Mouse (Mus musculus): Measurements from ENCODE around the gene Cfp. TPM values are rescaled to one million over a fixed set of nuclear protein-coding genes. Genes with fewer than 3 reads are reported as not detected.

The Cfp gene
- total RNA-seq (2017), result 2.9 and 5.2 TPM in 2 replicates

DNA sequence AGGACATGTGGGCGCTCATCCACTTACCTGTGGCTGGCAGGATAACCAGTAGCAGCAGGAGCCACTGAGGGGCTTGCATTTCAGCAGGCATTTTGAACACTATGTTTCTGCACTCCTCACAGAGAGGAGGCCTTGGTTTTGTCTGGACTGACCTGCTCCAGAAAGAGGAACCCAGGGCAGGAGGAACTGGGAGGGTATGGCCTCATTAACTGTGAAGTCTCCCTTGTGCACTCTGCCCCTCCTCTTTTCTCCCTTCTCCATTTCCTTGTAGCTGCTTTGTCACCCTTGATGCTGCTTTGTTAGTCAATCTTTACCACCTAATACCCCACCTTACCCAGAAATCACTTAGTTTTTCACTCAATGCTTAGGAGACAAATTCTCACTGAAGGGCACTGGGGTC lies at the start of gene Cfp:
Gene Cfp, minus strand, starts transcription at position 192 of the 400 bp plus-strand sequence.
- peak; percentile 85 for ATAC-seq (replicated peaks; ENCODE audit: low read depth, poor library complexity, severe bottlenecking)

- ATAC-seq (replicated peaks; ENCODE audit: low read depth, poor library complexity, severe bottlenecking), result no peak
These were observed 49.5 kb upstream of the Cfp start for GRCm38 (mm10) chrX:20980901-20981300.

GRCm38 (mm10) chrX:20961477-20962378 lies 30.4 kb upstream of the Cfp start, which contains the start of gene Uxt:
Gene Uxt (minus strand): TSS chrX:20962017.
- ATAC-seq (replicated peaks; ENCODE audit: low read depth, poor library complexity, severe bottlenecking), result peak; percentile 98

GRCm38 (mm10) chrX:20950191-20950880 lies 19.0 kb upstream of the Cfp start, which contains the start of gene Elk1:
Gene Elk1 (minus strand): TSS chrX:20950608.
- ATAC-seq (replicated peaks; ENCODE audit: low read depth, poor library complexity, severe bottlenecking), result peak; percentile 98

GRCm38 (mm10) chrX:20946055-20946454 lies 14.7 kb upstream of the Cfp start:
- no peak for ATAC-seq (replicated peaks; ENCODE audit: low read depth, poor library complexity, severe bottlenecking)

- ATAC-seq (replicated peaks; ENCODE audit: low read depth, poor library complexity, severe bottlenecking), result peak; percentile 82
These were observed 608 bp upstream of the Cfp start for GRCm38 (mm10) chrX:20931963-20932362.

- ATAC-seq (replicated peaks; ENCODE audit: low read depth, poor library complexity, severe bottlenecking), result peak; percentile 64
These were observed 1.5 kb downstream of the Cfp start for GRCm38 (mm10) chrX:20929859-20930258.

DNA sequence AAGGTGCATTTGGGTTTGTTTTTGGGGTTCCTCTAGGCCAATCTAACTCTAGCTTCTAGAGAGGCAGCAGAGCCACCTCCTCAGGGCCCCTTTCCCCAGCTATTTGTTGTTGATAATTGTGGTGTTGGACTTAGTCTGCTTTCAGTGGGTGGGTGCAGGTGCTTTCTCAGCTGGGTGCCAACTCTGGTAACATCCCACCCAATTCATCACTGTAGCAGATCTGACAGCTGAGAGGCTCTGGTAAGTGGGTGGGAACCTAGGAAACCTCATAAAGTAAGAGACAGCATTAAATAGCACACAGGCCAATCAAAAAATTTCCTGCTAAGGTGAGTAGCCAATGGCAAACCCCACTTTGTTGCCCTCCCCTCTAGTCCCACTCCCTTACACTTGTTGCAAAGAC lies 6.4 kb downstream of the Cfp start:
- no peak for ATAC-seq (replicated peaks; ENCODE audit: low read depth, poor library complexity, severe bottlenecking)

DNA sequence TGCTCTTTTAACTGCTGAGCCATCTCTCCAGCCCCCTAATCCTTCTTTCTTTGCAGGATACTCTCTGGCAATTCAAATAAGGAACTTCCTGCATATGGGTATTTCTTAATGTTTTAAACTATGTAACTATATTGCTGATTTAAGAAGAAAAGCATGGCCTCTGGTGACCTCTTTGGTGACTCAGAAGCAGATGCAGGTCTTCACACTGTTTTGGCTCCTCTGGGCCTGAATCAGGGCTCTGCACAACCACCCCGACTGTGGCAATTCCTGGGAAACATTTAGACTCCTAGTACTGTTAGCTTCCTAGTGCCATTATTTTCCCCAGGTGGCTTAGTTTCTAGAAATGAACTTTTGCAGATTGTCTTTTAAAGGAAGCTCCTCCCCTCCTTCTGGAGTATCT lies 7.8 kb downstream of the Cfp start:
- no peak for ATAC-seq (replicated peaks; ENCODE audit: low read depth, poor library complexity, severe bottlenecking)

DNA sequence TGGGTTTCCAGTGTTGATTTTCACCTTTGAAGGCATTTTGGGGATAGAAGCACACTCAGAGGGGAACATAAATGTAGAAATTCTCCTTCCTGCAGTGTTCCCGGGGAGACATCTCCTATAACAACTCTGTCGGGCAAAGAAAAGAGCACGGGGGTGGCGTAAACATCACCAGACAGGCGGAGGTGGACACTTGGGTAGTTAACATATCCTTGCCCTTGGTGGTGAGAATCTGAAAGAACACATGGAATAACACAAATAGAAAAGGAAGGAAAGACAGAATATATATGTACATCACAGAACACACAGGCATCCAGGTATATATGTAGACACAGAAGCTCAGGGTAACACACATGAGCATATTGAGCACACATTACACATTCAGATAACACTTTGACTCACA lies 10.0 kb downstream of the Cfp start:
- no peak for ATAC-seq (replicated peaks; ENCODE audit: low read depth, poor library complexity, severe bottlenecking)

DNA sequence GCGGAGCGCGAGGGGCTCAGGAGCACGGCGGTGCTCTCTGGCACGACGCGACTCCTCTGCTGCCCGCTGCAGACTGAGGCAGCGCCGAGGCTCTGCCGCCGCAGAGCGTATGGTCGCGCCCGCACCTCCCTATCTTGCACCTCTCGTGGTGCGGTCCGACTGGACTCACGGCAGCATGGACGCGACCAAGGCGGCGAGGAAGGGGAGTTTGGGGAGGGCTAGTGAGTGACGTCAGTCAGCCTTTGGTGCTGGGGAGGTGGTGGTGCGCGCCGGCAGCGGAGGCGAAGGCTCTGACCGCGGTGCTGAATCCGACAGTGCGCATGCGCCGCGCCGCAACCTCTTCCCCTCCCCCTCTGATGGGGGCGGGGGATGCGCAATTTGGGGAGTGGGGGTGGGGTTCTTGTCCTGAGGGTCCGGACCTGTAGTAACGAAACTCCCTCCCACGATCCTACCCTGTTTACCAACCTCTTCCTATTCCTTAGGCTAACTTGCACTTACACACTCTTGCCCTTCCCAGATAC lies 10.5 kb downstream of the Cfp start, which contains the start of gene Syn1:
Gene Syn1, minus strand, starts transcription at position 161 of the 521 bp plus-strand sequence.
- peak; percentile 97 for ATAC-seq (replicated peaks; ENCODE audit: low read depth, poor library complexity, severe bottlenecking)

DNA sequence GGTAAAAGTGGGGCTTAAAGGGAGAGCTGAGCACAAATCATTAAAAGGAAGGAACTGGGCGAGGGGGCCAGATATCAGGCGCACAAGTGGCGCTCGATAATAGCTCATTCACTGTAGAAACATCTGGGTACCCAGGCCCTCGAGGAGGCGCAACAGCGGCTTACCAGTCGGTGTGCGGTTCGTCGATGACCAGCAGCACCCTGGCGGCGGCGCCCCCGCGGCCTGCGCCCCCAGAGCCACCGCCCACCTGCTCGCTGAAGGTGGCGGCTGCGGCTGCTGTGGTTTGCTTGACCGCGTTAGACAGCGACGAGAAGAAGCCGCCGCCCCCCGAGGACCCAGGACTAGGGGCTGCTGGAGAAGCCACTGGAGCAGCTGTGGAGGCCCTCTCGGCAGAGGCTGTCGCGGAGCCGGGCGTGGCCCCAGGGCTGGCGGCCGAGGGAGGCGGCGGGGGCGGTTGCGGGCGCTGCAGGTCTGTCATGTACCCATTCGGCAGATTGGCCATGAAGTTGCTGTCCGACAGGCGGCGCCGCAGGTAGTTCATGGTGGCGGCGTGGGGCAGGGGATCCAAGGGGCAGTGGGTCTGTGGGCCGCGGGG lies 11.0 kb downstream of the Cfp start:
- peak; percentile 10; the same call in 1 of the 2 replicates for ATAC-seq (replicated peaks; ENCODE audit: low read depth, poor library complexity, severe bottlenecking)

GRCm38 (mm10) chrX:20915075-20915474 lies 16.3 kb downstream of the Cfp start:
- no peak for ATAC-seq (replicated peaks; ENCODE audit: low read depth, poor library complexity, severe bottlenecking)

DNA sequence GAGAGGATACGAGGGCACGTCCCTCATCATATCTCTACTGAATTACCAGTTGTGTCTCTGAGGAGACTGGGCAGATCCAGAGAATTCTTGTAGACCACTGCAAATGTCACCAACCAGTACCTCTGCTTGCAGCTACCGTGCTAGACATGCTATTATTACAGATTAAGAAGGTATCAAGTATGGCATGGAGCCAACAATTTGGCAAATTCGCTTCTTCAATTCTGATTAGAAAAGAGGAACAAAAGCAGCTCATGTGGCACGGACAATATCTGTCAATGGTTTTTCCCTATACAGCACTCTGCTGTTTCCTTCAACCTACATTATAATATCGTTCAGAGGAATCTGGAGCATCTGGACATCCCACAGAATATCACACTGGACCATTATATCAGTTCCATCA lies 17.6 kb downstream of the Cfp start:
- ATAC-seq (replicated peaks; ENCODE audit: low read depth, poor library complexity, severe bottlenecking), result no peak

GRCm38 (mm10) chrX:20910074-20910473 lies 21.3 kb downstream of the Cfp start:
- no peak for ATAC-seq (replicated peaks; ENCODE audit: low read depth, poor library complexity, severe bottlenecking)

Other genes starting within 250 kb of the Cfp start
- gene Cdk16, start 243.6 kb downstream of the Cfp start, total RNA-seq (2017), result 22.5 and 29.5 TPM in 2 replicates
- 30.0 and 38.5 TPM in 2 replicates for gene Usp11, start 227.6 kb downstream of the Cfp start, total RNA-seq (2017)
- gene Araf, start 133.7 kb downstream of the Cfp start, total RNA-seq (2017), result 33.2 and 46.5 TPM in 2 replicates
- gene Timp1, start 61.4 kb downstream of the Cfp start, total RNA-seq (2017), result not detected in 2 replicates
- not detected in 2 replicates for gene Syn1, start 10.6 kb downstream of the Cfp start, total RNA-seq (2017)
- gene Elk1, start 19.1 kb upstream of the Cfp start, total RNA-seq (2017), result 2.9 and 4.3 TPM in 2 replicates
- 17.9 and 37.2 TPM in 2 replicates for gene Uxt, start 30.5 kb upstream of the Cfp start, total RNA-seq (2017)
- gene Zfp182, start 130.8 kb upstream of the Cfp start, total RNA-seq (2017), result 16.4 TPM in 2 replicates
- gene Spaca5, start 136.9 kb upstream of the Cfp start, total RNA-seq (2017), result not detected in 2 replicates
- 0.19 and 3.1 TPM in 2 replicates for gene Zfp300, start 158.0 kb upstream of the Cfp start, total RNA-seq (2017)
- gene Ssxa1, start 184.3 kb upstream of the Cfp start, total RNA-seq (2017), result not detected in 2 replicates
- not detected in 2 replicates for gene Gm21876, start 244.1 kb upstream of the Cfp start, total RNA-seq (2017)

Measured in common myeloid progenitor, adult 5-6 weeks (primary cell).